Mouse (Mus musculus): ENCODE results near the gene Micu1. TPM values are rescaled to one million over a fixed set of nuclear protein-coding genes. Genes with fewer than 3 reads are reported as not detected.

The Micu1 gene
- polyA plus RNA-seq, 1 experiment = 22.9 TPM

DNA sequence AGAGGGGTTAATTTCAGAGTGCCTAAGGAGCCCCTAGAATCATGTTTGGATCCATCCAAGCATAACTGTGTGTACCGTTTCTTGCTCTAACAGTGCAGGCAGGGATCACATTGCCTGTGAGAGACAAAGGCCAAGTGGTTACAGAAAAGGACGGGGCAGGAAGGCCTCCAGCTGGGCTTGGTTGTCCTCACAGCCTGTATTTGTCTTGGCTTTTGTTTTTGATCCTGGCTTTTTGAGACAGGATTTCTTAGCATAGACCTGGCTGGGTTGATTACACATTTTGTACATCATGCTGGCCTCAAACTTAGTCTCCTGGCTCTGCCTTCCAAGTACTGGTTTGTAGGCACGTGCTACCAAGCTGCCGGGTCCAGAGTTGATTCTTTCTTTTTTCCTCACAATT is 93.6 kb downstream of the Micu1 start:
- Histone ChIP-seq H3K27ac (ENCODE audit: insufficient read depth, low read length) (peak overlapping the region; percentile 62), H3K9ac (ENCODE audit: low read depth, poor library complexity, severe bottlenecking) (no peak overlapping the region), H3K4me1 (ENCODE audit: control insufficient read depth, insufficient read depth, low read length) (peaks cover 3% of the 10 kb centered on the region), H3K27me3 (ENCODE audit: control insufficient read depth, insufficient read depth, low read length, poor library complexity, severe bottlenecking) (no peaks in the 10 kb centered on the region), H3K9me3 (replicated peaks; ENCODE audit: control insufficient read depth, insufficient read depth, low read length, poor library complexity, severe bottlenecking) (no peaks in the 10 kb centered on the region), H3K4me3 (ENCODE audit: low read depth, low read length) (no peak overlapping the region), H3K36me3 (ENCODE audit: control insufficient read depth, insufficient read depth, low read length, poor library complexity, severe bottlenecking) (no peaks in the 10 kb centered on the region)
- TF ChIP-seq EP300 (IDR thresholded peaks at IDR 0.05; ENCODE audit: insufficient read depth, low read depth, low read length) (peak; percentile 75; the same call in 1 of the 2 replicates), POLR2A (IDR thresholded peaks at IDR 0.05; ENCODE audit: insufficient read depth, low read length) (no peak), CTCF (IDR thresholded peaks at IDR 0.05; ENCODE audit: low read depth, low read length) (no peak)

DNA sequence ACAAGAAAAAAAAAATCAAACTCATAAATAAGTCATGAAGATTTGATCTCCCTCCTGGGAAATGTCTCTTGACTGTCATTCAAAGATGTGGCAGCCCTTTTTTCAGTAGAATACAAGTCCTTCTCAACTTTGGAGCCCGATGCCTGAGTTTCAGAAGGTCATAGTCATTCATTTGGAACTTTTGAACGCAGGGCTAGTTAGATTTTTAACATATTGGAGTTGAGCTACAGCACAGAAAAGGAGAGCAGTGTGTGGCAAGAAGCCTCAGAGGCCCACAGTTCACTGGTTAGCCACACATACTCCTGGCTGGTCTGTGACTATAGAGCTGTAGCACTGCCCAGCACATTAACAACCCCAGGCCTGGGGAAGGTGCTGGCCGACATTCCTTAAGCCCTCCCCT is 96.1 kb downstream of the Micu1 start:
- no peak overlapping the region for H3K4me3 ChIP-seq (ENCODE audit: low read depth, low read length)
- H3K36me3 ChIP-seq (ENCODE audit: control insufficient read depth, insufficient read depth, low read length, poor library complexity, severe bottlenecking) = no peaks in the 10 kb centered on the region
- H3K27ac ChIP-seq (ENCODE audit: insufficient read depth, low read length) = no peak overlapping the region
- no peak overlapping the region for H3K9ac ChIP-seq (ENCODE audit: low read depth, poor library complexity, severe bottlenecking)
- TF ChIP-seq EP300 (IDR thresholded peaks at IDR 0.05; ENCODE audit: insufficient read depth, low read depth, low read length) = no peak
- TF ChIP-seq POLR2A (IDR thresholded peaks at IDR 0.05; ENCODE audit: insufficient read depth, low read length) = no peak
- no peak for TF ChIP-seq CTCF (IDR thresholded peaks at IDR 0.05; ENCODE audit: low read depth, low read length)
- peaks cover 2% of the 10 kb centered on the region for H3K4me1 ChIP-seq (ENCODE audit: control insufficient read depth, insufficient read depth, low read length)
- H3K27me3 ChIP-seq (ENCODE audit: control insufficient read depth, insufficient read depth, low read length, poor library complexity, severe bottlenecking) = no peaks in the 10 kb centered on the region
- H3K9me3 ChIP-seq (replicated peaks; ENCODE audit: control insufficient read depth, insufficient read depth, low read length, poor library complexity, severe bottlenecking) = no peaks in the 10 kb centered on the region

DNA sequence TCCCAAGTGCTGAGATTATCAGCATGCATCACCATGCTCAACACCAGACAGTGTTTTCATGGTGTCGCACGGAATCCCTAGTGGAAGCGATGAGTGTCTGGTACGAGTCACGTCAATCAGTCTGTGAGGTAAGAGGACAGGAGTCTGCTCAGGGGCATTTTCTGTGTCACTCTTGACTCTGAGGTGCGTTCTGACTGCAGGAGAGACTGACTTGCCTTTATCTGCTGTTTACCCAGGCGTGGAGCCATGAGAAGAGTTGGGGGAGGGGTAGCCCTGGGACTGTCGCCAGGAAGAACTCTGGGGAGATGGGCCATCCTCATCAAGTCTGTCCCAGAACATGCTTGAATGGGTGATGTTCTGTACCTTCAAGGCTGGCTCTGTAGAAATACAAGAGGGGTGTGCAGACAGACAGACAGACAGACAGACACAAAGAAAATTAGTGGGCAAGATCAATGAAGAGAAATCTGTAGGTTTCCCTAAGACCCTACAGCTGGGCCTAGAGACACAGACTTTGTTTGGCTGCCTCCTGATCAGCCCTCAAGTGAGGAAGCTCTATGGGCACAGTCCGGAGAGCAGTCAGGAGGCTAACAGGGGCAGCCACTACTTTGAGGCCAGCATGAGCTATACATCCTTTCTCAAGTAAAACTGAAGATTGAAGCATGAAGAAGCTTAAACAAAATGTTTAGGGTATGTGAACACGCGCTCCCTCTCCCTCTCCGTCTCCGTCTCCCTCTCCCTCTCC is 97.2 kb downstream of the Micu1 start:
- Histone ChIP-seq H3K9me3 (replicated peaks; ENCODE audit: control insufficient read depth, insufficient read depth, low read length, poor library complexity, severe bottlenecking) (no peaks in the 10 kb centered on the region), H3K4me3 (ENCODE audit: low read depth, low read length) (no peak overlapping the region), H3K27ac (ENCODE audit: insufficient read depth, low read length) (no peak overlapping the region), H3K9ac (ENCODE audit: low read depth, poor library complexity, severe bottlenecking) (no peak overlapping the region), H3K27me3 (ENCODE audit: control insufficient read depth, insufficient read depth, low read length, poor library complexity, severe bottlenecking) (no peaks in the 10 kb centered on the region), H3K36me3 (ENCODE audit: control insufficient read depth, insufficient read depth, low read length, poor library complexity, severe bottlenecking) (no peaks in the 10 kb centered on the region), H3K4me1 (ENCODE audit: control insufficient read depth, insufficient read depth, low read length) (no peaks in the 10 kb centered on the region)
- TF ChIP-seq CTCF (IDR thresholded peaks at IDR 0.05; ENCODE audit: low read depth, low read length) (no peak), EP300 (IDR thresholded peaks at IDR 0.05; ENCODE audit: insufficient read depth, low read depth, low read length) (no peak), POLR2A (IDR thresholded peaks at IDR 0.05; ENCODE audit: insufficient read depth, low read length) (no peak)

DNA sequence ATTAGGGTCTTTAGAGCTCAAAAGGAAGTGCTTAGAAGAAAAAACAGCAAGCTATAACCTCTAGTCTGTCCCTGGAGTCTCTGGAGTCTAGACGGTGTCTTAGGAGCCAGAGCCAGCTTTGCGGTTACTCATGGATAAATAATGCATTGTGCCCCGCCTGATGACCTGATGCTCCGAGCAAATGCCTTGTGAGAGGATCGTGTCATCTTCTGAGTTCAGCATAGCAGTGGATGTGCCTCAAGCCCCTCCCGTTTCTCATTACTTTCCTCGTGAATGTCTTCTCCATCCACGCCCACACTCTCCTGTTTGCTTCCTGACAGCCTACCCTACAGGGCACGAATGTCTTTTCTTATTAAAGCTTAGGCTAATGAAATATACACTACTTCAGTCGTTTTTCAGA is 97.9 kb downstream of the Micu1 start:
- Histone ChIP-seq H3K27me3 (ENCODE audit: control insufficient read depth, insufficient read depth, low read length, poor library complexity, severe bottlenecking) (no peaks in the 10 kb centered on the region), H3K27ac (ENCODE audit: insufficient read depth, low read length) (no peak overlapping the region), H3K36me3 (ENCODE audit: control insufficient read depth, insufficient read depth, low read length, poor library complexity, severe bottlenecking) (no peaks in the 10 kb centered on the region), H3K4me3 (ENCODE audit: low read depth, low read length) (no peak overlapping the region), H3K9ac (ENCODE audit: low read depth, poor library complexity, severe bottlenecking) (no peak overlapping the region), H3K9me3 (replicated peaks; ENCODE audit: control insufficient read depth, insufficient read depth, low read length, poor library complexity, severe bottlenecking) (no peaks in the 10 kb centered on the region), H3K4me1 (ENCODE audit: control insufficient read depth, insufficient read depth, low read length) (no peaks in the 10 kb centered on the region)
- TF ChIP-seq CTCF (IDR thresholded peaks at IDR 0.05; ENCODE audit: low read depth, low read length) (no peak), POLR2A (IDR thresholded peaks at IDR 0.05; ENCODE audit: insufficient read depth, low read length) (no peak), EP300 (IDR thresholded peaks at IDR 0.05; ENCODE audit: insufficient read depth, low read depth, low read length) (no peak)

DNA sequence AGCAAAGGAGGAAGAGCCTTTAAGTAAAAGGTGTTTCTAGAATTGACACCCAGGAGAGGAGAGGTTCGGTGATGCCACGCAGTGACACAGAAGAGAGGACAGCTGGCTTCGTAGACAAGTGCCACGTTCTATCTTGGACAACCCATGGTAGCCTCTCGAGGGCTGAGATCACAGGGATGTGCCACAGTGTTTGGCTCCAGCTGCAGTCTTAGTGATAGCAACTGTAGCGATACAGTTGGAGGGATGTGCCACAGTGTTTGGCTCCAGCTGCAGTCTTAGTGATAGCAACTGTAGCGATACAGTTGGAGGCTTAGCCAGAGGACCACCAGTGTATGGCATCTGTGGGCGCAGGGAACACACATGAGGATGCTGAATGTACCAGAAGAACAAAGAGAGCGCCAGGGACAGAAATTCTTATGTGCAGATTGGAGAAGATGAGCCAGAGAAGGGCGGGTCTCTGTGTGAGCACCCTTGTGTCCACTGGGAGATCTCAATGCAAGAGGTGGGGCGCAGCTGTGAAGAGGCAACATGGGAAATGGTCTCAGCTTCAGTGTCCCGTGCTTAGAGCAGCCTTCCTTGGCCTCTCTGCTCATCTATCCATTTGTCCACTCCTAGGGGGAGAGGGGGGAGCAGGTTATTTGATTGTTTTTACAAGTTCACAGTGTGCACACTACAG is 98.7 kb downstream of the Micu1 start:
- Histone ChIP-seq H3K9ac (ENCODE audit: low read depth, poor library complexity, severe bottlenecking) (no peak overlapping the region), H3K4me3 (ENCODE audit: low read depth, low read length) (no peak overlapping the region), H3K27me3 (ENCODE audit: control insufficient read depth, insufficient read depth, low read length, poor library complexity, severe bottlenecking) (no peaks in the 10 kb centered on the region), H3K36me3 (ENCODE audit: control insufficient read depth, insufficient read depth, low read length, poor library complexity, severe bottlenecking) (no peaks in the 10 kb centered on the region), H3K4me1 (ENCODE audit: control insufficient read depth, insufficient read depth, low read length) (no peaks in the 10 kb centered on the region), H3K27ac (ENCODE audit: insufficient read depth, low read length) (no peak overlapping the region), H3K9me3 (replicated peaks; ENCODE audit: control insufficient read depth, insufficient read depth, low read length, poor library complexity, severe bottlenecking) (no peaks in the 10 kb centered on the region)
- TF ChIP-seq POLR2A (IDR thresholded peaks at IDR 0.05; ENCODE audit: insufficient read depth, low read length) = no peak
- TF ChIP-seq CTCF (IDR thresholded peaks at IDR 0.05; ENCODE audit: low read depth, low read length) = no peak
- no peak for TF ChIP-seq EP300 (IDR thresholded peaks at IDR 0.05; ENCODE audit: insufficient read depth, low read depth, low read length)

DNA sequence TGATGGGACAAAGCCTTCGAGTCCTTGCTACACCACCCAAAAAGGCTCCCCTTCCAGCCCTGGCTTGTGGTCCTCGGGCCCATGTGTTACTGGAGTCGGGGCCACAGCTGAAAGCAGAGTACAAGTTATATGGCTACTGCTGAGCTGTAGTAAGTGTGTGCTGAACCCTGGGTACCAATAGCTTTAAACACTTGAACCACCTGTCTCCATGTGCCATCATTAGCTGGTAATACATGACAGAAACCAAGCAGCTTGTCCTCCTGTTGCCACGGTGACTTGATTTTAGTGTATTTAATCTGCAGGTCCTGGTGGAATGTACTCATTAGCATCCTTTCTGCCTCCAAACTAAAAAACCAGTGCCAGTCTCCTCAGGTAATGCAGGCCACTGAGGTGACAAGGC is 106.4 kb downstream of the Micu1 start:
- TF ChIP-seq EP300 (IDR thresholded peaks at IDR 0.05; ENCODE audit: insufficient read depth, low read depth, low read length) = no peak
- TF ChIP-seq POLR2A (IDR thresholded peaks at IDR 0.05; ENCODE audit: insufficient read depth, low read length) = no peak
- no peak for TF ChIP-seq CTCF (IDR thresholded peaks at IDR 0.05; ENCODE audit: low read depth, low read length)
- H3K27ac ChIP-seq (ENCODE audit: insufficient read depth, low read length) = no peak overlapping the region
- no peak overlapping the region for H3K9ac ChIP-seq (ENCODE audit: low read depth, poor library complexity, severe bottlenecking)

More for the DNA sequence above, 106.4 kb downstream of the Micu1 start:
- H3K4me1 ChIP-seq (ENCODE audit: control insufficient read depth, insufficient read depth, low read length) = no peaks in the 10 kb centered on the region
- H3K4me3 ChIP-seq (ENCODE audit: low read depth, low read length) = no peak overlapping the region
- no peaks in the 10 kb centered on the region for H3K9me3 ChIP-seq (replicated peaks; ENCODE audit: control insufficient read depth, insufficient read depth, low read length, poor library complexity, severe bottlenecking)
- H3K36me3 ChIP-seq (ENCODE audit: control insufficient read depth, insufficient read depth, low read length, poor library complexity, severe bottlenecking) = no peaks in the 10 kb centered on the region
- H3K27me3 ChIP-seq (ENCODE audit: control insufficient read depth, insufficient read depth, low read length, poor library complexity, severe bottlenecking) = no peaks in the 10 kb centered on the region

Data from ES-Bruce4 (cell line).